Mouse (Mus musculus): ENCODE measurements around the gene Prickle2.

- TF ChIP-seq GATA1 (IDR thresholded peaks at IDR 0.05; ENCODE audit: borderline replicate concordance, low read length) = no peak
- no peak for TF ChIP-seq FLI1 (IDR thresholded peaks at IDR 0.05; ENCODE audit: low read length)
Measured at GRCm38 (mm10) chr6:92390321-92390720, 315.6 kb downstream of the Prickle2 start.
